Mouse (Mus musculus): ENCODE results near the gene Suz12. TPM values are rescaled to one million over a fixed set of nuclear protein-coding genes. Genes with fewer than 3 reads are reported as not detected.

Suz12 gene
- total and polyA plus RNA-seq, 2 experiments from 2014 or later: 9.4 to 17.3 TPM

DNA sequence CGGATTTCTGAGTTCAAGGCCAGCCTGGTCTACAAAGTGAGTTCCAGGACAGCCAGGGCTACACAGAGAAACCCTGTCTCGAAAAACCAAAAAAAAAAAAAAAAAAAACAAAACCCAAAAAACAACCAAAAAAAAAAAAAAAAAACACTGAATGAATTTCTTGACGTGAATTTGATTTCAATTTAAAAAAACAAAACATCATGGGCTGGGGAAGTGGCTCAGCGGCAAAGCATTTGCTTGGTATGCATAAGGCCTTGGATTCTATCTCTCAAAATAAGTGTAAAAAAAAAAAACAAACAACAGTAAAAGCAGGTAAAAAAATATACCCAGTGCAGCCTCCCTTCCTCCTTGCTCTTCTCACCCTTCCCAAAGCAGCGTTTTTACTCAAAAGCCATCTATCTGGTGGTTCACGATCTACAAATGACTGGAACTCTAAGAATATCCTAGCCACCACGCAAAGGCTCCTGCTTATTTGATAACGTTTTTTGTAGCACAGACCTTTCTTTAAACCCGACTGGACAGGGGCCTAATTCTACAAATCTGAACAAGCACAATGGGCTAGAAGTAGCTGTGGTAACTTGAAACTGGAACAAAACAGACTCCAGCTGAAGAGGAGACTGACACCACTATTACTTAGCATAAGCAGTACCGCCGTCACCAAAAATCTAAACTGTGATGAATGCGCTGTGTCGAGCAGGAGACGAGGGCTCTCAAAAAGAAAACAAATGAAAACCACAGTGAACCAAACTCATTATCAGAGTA is 85.1 kb downstream of the Suz12 start:
- WGBS: 67% methylated on average over 13 of the region's 14 CpGs
- DNase-seq (ENCODE audit: low spot score): no peak

DNA sequence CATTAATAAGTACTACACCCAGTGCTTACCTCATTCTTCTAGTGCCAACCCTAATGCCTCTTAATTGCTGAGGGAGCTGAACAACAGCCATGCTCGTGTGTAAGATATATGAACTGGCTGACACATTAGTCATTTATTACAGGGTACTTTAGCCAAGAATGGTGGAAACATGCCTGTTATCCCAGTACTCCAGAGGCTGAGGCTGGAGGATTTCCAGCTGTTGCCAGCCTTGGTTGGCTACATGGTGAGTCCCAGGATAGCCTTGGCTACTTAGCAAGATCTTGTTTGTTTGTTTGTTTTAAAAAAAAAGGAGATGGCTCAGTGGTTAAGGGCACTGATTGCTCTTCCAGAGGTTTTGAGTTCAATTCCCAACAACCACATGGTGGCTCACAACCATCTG is 85.9 kb downstream of the Suz12 start:
- 47% methylated on average over 1 of the region's 1 CpGs for WGBS
- H3K4me2 ChIP-seq (ENCODE audit: low read depth, low read length): no peak overlapping the region
- H3K36me3 ChIP-seq (replicated peaks; ENCODE audit: control insufficient read depth, insufficient read depth, low read length): 0 out of 2 replicates have a peak, but pooled peaks cover 3% of the 10 kb centered on the region
- no peaks in the 10 kb centered on the region for H3K27me3 ChIP-seq (ENCODE audit: control insufficient read depth, insufficient read depth, low read length)
- H3K9ac ChIP-seq (replicated peaks; ENCODE audit: low read depth, low read length): no peak overlapping the region
- DNase-seq (ENCODE audit: low spot score): no peak
- H3K9me3 ChIP-seq (replicated peaks; ENCODE audit: control insufficient read depth, low read length): no peaks in the 10 kb centered on the region
- peaks cover 6% of the 10 kb centered on the region; the same call in 1 of the 2 replicates for H3K4me1 ChIP-seq (ENCODE audit: control insufficient read depth, insufficient read depth)
- no peak for ATAC-seq (ENCODE audit: insufficient read depth, low read depth)
- no peak overlapping the region for H3K4me3 ChIP-seq (ENCODE audit: low read depth, low read length)
- H3K27ac ChIP-seq (ENCODE audit: low read depth): no peak overlapping the region
- TF ChIP-seq CTCF (IDR thresholded peaks at IDR 0.05; ENCODE audit: low read depth) (no peak), EP300 (IDR thresholded peaks at IDR 0.05; ENCODE audit: low read depth) (no peak)

More for the DNA sequence above, 85.1 kb downstream of the Suz12 start:
- H3K4me2 ChIP-seq (ENCODE audit: low read depth, low read length): no peak overlapping the region
- no peak overlapping the region for H3K4me3 ChIP-seq (ENCODE audit: low read depth, low read length)
- H3K27me3 ChIP-seq (ENCODE audit: control insufficient read depth, insufficient read depth, low read length): no peaks in the 10 kb centered on the region
- no peak overlapping the region for H3K9ac ChIP-seq (replicated peaks; ENCODE audit: low read depth, low read length)
- H3K27ac ChIP-seq (ENCODE audit: low read depth): no peak overlapping the region
- 0 out of 2 replicates have a peak, but pooled peaks cover 6% of the 10 kb centered on the region for H3K36me3 ChIP-seq (replicated peaks; ENCODE audit: control insufficient read depth, insufficient read depth, low read length)
- H3K9me3 ChIP-seq (replicated peaks; ENCODE audit: control insufficient read depth, low read length): no peaks in the 10 kb centered on the region
- peaks cover 6% of the 10 kb centered on the region; the same call in 1 of the 2 replicates for H3K4me1 ChIP-seq (ENCODE audit: control insufficient read depth, insufficient read depth)
- no peak for ATAC-seq (ENCODE audit: insufficient read depth, low read depth)
- no peak for TF ChIP-seq EP300 (IDR thresholded peaks at IDR 0.05; ENCODE audit: low read depth)
- TF ChIP-seq CTCF (IDR thresholded peaks at IDR 0.05; ENCODE audit: low read depth): no peak

DNA sequence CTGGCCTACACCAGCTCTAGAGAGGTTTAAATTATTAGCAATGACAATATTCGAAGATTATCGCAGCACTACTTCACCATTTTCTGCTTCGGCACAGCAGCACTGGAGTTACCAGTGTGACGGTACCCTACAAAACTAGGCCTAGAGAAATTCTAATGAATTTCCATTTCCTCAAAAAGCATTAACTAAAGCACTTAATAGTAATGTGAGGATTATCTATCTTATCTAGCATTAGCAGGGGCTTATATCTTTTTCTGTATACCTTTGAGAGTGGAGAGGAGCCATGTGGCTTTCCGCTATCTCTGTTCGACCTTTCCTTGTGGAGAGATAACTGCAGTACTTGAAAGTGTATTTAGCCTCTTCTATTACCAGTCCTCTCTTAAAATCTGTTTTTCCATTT is 86.8 kb downstream of the Suz12 start:
- H3K4me1 ChIP-seq (ENCODE audit: control insufficient read depth, insufficient read depth): peaks cover 6% of the 10 kb centered on the region; the same call in 1 of the 2 replicates
- TF ChIP-seq EP300 (IDR thresholded peaks at IDR 0.05; ENCODE audit: low read depth) (no peak), CTCF (IDR thresholded peaks at IDR 0.05; ENCODE audit: low read depth) (no peak)
- peak overlapping the region; percentile 68 for H3K4me2 ChIP-seq (ENCODE audit: low read depth, low read length)
- H3K9me3 ChIP-seq (replicated peaks; ENCODE audit: control insufficient read depth, low read length): no peaks in the 10 kb centered on the region
- no peak for DNase-seq (ENCODE audit: low spot score)
- H3K27me3 ChIP-seq (ENCODE audit: control insufficient read depth, insufficient read depth, low read length): no peaks in the 10 kb centered on the region
- 0 out of 2 replicates have a peak overlapping the region, but pooled peaks have one; percentile 89 for H3K27ac ChIP-seq (ENCODE audit: low read depth)
- H3K4me3 ChIP-seq (ENCODE audit: low read depth, low read length): peak overlapping the region; percentile 66
- WGBS: 31% methylated on average over 6 of the region's 6 CpGs
- H3K9ac ChIP-seq (replicated peaks; ENCODE audit: low read depth, low read length): peak overlapping the region; percentile 90
- 0 out of 2 replicates have a peak, but pooled peaks cover 3% of the 10 kb centered on the region for H3K36me3 ChIP-seq (replicated peaks; ENCODE audit: control insufficient read depth, insufficient read depth, low read length)
- no peak for ATAC-seq (ENCODE audit: insufficient read depth, low read depth)

DNA sequence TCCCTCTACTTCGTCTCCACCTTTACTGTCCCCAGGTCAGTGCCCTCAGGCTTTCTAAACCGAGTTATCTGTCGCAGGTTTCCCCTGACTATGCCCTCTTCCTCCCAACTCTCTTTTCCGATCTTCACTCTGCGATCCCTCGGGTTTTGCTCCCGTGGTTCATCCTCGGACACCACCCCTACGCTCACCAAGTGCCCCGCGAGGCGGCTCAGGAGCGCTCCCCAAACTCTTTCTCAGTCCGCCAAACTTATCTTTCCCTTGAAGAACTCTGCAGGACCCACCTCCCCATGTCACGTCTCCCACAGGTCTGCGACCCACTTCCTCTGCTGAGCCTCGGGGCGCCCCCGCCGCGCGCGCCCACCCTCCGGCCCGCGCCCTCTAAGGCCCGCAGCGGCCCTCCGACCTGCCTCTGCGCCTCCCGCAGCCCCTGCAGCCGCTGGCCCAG is 87.5 kb downstream of the Suz12 start:
- H3K36me3 ChIP-seq (replicated peaks; ENCODE audit: control insufficient read depth, insufficient read depth, low read length): 0 out of 2 replicates have a peak, but pooled peaks cover 3% of the 10 kb centered on the region
- DNase-seq (ENCODE audit: low spot score) (peak; percentile 25), ATAC-seq (ENCODE audit: insufficient read depth, low read depth) (peak; percentile 41)
- peak overlapping the region; percentile 89 for H3K27ac ChIP-seq (ENCODE audit: low read depth)
- H3K9ac ChIP-seq (replicated peaks; ENCODE audit: low read depth, low read length): peak overlapping the region; percentile 90
- H3K4me2 ChIP-seq (ENCODE audit: low read depth, low read length): peak overlapping the region; percentile 68
- peaks cover 6% of the 10 kb centered on the region; the same call in 1 of the 2 replicates for H3K4me1 ChIP-seq (ENCODE audit: control insufficient read depth, insufficient read depth)
- H3K9me3 ChIP-seq (replicated peaks; ENCODE audit: control insufficient read depth, low read length): no peaks in the 10 kb centered on the region
- H3K27me3 ChIP-seq (ENCODE audit: control insufficient read depth, insufficient read depth, low read length): no peaks in the 10 kb centered on the region
- TF ChIP-seq EP300 (IDR thresholded peaks at IDR 0.05; ENCODE audit: low read depth) (no peak), CTCF (IDR thresholded peaks at IDR 0.05; ENCODE audit: low read depth) (no peak)
- H3K4me3 ChIP-seq (ENCODE audit: low read depth, low read length): peak overlapping the region; percentile 66
- WGBS: under 1% methylated on average over 28 of the region's 32 CpGs

DNA sequence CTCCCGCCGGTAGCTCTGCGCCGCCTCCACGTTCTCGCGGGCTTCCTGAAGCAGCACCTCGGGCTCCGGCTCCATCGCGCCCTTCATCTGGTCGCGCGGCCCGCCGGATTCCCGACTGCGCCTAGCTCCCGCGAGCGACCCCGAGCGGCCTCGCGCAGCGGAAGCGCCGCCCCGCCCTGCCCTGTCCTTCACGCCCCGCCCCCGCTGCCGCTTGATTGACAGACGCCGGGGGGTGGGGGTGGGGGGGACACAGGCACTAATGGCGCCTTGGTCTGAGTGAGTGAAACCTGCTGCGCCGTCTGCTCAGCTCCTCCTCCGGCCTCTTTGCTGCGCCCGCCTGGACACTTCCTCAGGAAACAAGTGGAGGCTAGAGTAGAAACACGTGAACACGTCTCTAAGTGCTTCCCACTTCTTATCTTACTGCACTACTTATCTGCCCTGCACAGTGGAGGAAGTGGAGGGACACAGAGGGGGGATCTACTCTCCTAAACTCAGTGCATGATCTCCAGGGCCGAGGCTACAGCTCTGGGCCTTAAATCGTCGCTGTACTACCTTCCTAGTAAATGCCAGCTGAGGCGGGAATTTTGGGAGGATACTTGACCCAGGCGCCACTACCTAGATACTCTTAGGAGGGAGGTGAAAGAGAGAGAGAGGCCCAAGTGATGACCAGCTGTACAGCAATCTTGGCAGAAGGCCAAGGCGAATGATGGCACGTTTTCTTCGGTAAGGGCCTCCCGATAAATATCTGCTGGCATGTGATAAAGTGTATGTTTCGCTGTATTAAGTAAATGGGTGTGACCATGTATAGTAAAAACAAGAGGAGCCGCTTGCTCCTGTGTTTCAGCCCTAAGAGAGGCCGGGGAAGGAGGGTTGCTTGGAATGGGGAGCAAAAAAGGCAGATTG is 88.2 kb downstream of the Suz12 start, which contains the start of gene Crlf3:
Gene Crlf3 (minus strand): TSS at position 166 of the 903 bp plus-strand sequence.
- H3K27ac ChIP-seq (ENCODE audit: low read depth): peak within 1 kb of the TSS; percentile 89
- H3K9ac ChIP-seq (replicated peaks; ENCODE audit: low read depth, low read length): peak within 1 kb of the TSS; percentile 90
- no peaks in the 10 kb centered on the region for H3K9me3 ChIP-seq (replicated peaks; ENCODE audit: control insufficient read depth, low read length)
- TF ChIP-seq EP300 (IDR thresholded peaks at IDR 0.05; ENCODE audit: low read depth): peak; percentile 29; the same call in 1 of the 2 replicates
- peak; percentile 21; the same call in 1 of the 2 replicates for TF ChIP-seq CTCF (IDR thresholded peaks at IDR 0.05; ENCODE audit: low read depth)
- H3K4me3 ChIP-seq (ENCODE audit: low read depth, low read length): peak within 1 kb of the TSS; percentile 66
- H3K4me1 ChIP-seq (ENCODE audit: control insufficient read depth, insufficient read depth): peaks cover 6% of the 10 kb centered on the region; the same call in 1 of the 2 replicates
- 0 out of 2 replicates have a peak, but pooled peaks cover 3% of the 10 kb centered on the region for H3K36me3 ChIP-seq (replicated peaks; ENCODE audit: control insufficient read depth, insufficient read depth, low read length)
- no peaks in the 10 kb centered on the region for H3K27me3 ChIP-seq (ENCODE audit: control insufficient read depth, insufficient read depth, low read length)
- ATAC-seq (ENCODE audit: insufficient read depth, low read depth) (peak; percentile 94), DNase-seq (ENCODE audit: low spot score) (peak; percentile 89)
- WGBS: 3% methylated on average over 52 of the region's 55 CpGs
- peak within 1 kb of the TSS; percentile 68 for H3K4me2 ChIP-seq (ENCODE audit: low read depth, low read length)
